Mouse (Mus musculus): ENCODE data around the gene Prpf6. TPM values are rescaled to one million over a fixed set of nuclear protein-coding genes. Genes with fewer than 3 reads are reported as not detected.
A peak's percentile ranks its signal among the peaks of the same experiment; 100 is the strongest.

Prpf6 gene
- polyA plus RNA-seq, 1 experiment from 2014 or later: 70.5 TPM

DNA sequence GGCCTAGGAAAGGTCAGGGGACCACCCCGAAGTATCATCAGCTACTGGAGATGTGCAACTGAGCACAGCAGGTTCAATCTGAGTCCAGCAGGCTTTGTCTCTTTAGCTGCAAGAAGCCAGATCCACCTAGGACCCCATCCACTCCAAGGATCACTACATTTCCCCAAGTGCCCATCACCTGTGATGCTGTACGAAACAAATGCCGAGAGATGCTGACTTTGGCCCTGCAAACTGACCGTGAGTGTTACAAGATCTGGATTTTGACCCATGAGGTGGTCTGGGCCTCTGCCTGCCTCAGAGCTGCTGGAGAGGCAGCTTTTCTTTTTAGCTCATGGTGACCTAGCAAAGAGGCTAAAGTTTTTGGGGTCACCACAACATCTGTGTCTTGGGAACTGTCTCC, 94.0 kb downstream of the Prpf6 start:
- Histone ChIP-seq H3K9me3 (no peaks in the 10 kb centered on the region), H3K36me3 (peaks cover 62% of the 10 kb centered on the region), H3K4me3 (no peak overlapping the region), H3K9ac (no peak overlapping the region), H3K27ac (no peak overlapping the region), H3K4me2 (replicated peaks) (no peak overlapping the region), H3K4me1 (peaks cover 8% of the 10 kb centered on the region), H3K27me3 (no peaks in the 10 kb centered on the region)
- 94% methylated on average over 4 of the region's 4 CpGs for WGBS
- no peak for ATAC-seq (ENCODE audit: low FRiP score, low read depth)

DNA sequence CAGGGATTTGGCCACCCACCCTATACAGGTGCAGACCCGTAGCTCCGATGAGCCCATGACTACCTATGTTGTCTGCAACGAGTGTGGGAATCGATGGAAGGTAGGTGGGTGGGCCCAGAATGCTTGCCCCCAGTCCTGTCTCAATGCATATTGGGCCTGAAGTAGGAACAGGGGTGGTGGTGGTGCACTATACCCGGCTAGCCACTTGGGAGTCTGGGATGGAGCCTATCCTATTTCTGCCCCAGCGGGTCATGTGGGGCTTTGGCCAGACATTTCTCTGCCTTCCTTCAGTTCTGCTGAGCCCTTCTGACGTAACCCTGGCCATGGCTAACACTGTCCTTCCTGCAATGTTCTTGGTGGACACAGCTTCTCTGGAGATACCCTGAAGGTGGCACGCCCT, 95.9 kb downstream of the Prpf6 start:
- Histone ChIP-seq H3K27me3 (no peaks in the 10 kb centered on the region), H3K9me3 (no peaks in the 10 kb centered on the region), H3K4me3 (no peak overlapping the region), H3K9ac (no peak overlapping the region), H3K36me3 (peaks cover 72% of the 10 kb centered on the region), H3K27ac (no peak overlapping the region), H3K4me2 (replicated peaks) (no peak overlapping the region), H3K4me1 (peaks cover 12% of the 10 kb centered on the region)
- 93% methylated on average over 8 of the region's 8 CpGs for WGBS
- ATAC-seq (ENCODE audit: low FRiP score, low read depth): no peak

DNA sequence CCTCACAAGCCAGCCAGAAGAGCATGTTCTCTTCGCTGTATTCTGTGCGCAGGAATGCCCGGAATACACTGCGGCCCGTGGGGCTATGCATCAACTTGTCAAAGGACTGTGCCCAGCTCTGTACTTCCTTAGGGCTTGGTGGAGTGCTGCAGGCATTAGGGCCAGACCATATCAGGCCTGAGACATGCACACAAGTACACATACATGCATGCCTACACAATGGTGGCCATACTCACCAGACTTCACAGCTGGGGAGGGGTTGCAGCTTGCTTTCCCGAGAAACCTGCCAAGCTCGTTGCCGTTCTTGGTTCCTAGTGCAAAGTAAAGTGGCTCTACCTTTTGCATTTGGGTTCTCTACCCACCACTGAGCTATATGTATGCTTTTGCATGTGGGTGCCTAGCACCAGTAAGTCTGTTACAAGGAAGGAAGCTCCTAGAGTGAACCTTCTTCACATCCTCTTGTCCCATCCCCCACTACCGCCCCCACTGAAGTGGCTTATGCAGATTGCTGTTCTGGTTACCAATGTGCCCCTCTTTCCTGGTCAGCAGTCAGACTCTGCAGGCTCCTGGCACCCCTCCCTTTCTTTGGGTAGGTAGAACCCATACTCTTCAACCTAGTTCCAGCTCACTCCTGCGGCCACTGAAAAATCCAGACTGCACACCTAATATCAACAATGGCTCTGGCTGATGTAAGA, 97.9 kb downstream of the Prpf6 start:
- Histone ChIP-seq H3K27ac (no peak overlapping the region), H3K4me3 (no peak overlapping the region), H3K4me2 (replicated peaks) (no peak overlapping the region), H3K9me3 (no peaks in the 10 kb centered on the region), H3K36me3 (peaks cover 69% of the 10 kb centered on the region), H3K4me1 (peaks cover 24% of the 10 kb centered on the region), H3K27me3 (no peaks in the 10 kb centered on the region), H3K9ac (no peak overlapping the region)
- 88% methylated on average over 10 of the region's 10 CpGs for WGBS
- no peak for ATAC-seq (ENCODE audit: low FRiP score, low read depth)

DNA sequence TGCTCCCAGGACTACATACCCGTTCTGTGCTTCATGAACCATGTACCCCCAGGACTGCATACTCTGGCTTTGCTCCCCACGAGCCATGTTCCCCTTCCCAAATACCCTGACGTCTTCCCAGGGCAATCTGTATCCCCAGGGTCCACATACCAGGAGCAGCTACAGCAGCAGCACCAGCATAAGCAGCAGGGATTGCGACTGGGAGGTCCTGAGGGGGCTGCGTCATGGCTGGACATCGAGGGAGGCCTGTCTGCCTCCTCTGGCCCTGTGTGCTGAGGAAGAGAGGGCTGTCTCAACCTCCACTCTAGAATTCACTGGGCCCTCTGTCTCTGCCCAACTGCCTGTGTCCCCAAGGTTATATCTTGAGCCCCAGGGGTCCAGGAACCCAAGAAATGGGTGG, 99.4 kb downstream of the Prpf6 start:
- no peak overlapping the region for H3K27ac ChIP-seq
- 0 out of 2 replicates have a peak, but pooled peaks cover 9% of the 10 kb centered on the region for H3K27me3 ChIP-seq
- peaks cover 56% of the 10 kb centered on the region for H3K36me3 ChIP-seq
- no peak overlapping the region for H3K4me2 ChIP-seq (replicated peaks)
- peak overlapping the region; percentile 31; the same call in 1 of the 2 replicates for H3K9ac ChIP-seq
- no peak for ATAC-seq (ENCODE audit: low FRiP score, low read depth)
- H3K4me3 ChIP-seq: no peak overlapping the region
- H3K9me3 ChIP-seq: no peaks in the 10 kb centered on the region
- WGBS: 90% methylated on average over 6 of the region's 6 CpGs
- H3K4me1 ChIP-seq: peaks cover 26% of the 10 kb centered on the region

DNA sequence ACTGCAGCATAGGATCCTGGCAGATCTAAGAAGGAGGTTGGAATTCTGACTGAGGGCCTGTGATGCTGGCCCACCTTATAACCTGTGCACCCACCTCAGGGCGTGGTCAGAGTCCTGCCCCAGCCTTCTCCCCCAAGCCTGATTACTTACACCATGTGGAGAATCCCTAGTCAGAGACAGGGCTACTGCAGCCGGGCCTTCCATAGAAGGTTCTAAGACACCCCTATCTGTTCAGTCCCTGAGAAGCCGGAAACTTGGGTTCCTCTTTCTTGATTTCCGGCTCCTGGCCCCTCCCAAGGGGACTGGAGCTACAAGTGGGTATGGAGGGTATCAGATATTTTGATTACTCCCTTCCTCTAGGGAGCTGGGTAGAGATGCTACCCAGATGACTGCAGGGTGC, 99.9 kb downstream of the Prpf6 start:
- peak overlapping the region; percentile 80; the same call in 1 of the 2 replicates for H3K9ac ChIP-seq
- no peak overlapping the region for H3K4me3 ChIP-seq
- no peaks in the 10 kb centered on the region for H3K9me3 ChIP-seq
- 0 out of 2 replicates have a peak, but pooled peaks cover 9% of the 10 kb centered on the region for H3K27me3 ChIP-seq
- H3K4me2 ChIP-seq (replicated peaks): no peak overlapping the region
- H3K36me3 ChIP-seq: peaks cover 51% of the 10 kb centered on the region
- H3K4me1 ChIP-seq: peaks cover 26% of the 10 kb centered on the region
- 87% methylated on average over 4 of the region's 4 CpGs for WGBS
- no peak overlapping the region for H3K27ac ChIP-seq
- ATAC-seq (ENCODE audit: low FRiP score, low read depth): no peak

- WGBS: 93% methylated on average over 3 of the region's 3 CpGs
- no peaks in the 10 kb centered on the region for H3K9me3 ChIP-seq
- peaks cover 44% of the 10 kb centered on the region for H3K36me3 ChIP-seq
- H3K4me1 ChIP-seq: peaks cover 26% of the 10 kb centered on the region
- ATAC-seq (ENCODE audit: low FRiP score, low read depth): no peak
- H3K27ac ChIP-seq: no peak overlapping the region
- peak overlapping the region; percentile 80 for H3K9ac ChIP-seq
- H3K4me2 ChIP-seq (replicated peaks): peak overlapping the region; percentile 85
- 0 out of 2 replicates have a peak, but pooled peaks cover 10% of the 10 kb centered on the region for H3K27me3 ChIP-seq
- H3K4me3 ChIP-seq: peak overlapping the region; percentile 74
Measured at GRCm38 (mm10) chr2:181692304-181692703, 100.6 kb downstream of the Prpf6 start.

- Histone ChIP-seq H3K9ac (peak within 1 kb of the TSS; percentile 80), H3K36me3 (peaks cover 31% of the 10 kb centered on the region), H3K4me1 (peaks cover 26% of the 10 kb centered on the region), H3K27ac (peak within 1 kb of the TSS; percentile 58; the same call in 1 of the 2 replicates), H3K4me3 (peak within 1 kb of the TSS; percentile 74), H3K4me2 (replicated peaks) (peak within 1 kb of the TSS; percentile 85), H3K27me3 (0 out of 2 replicates have a peak, but pooled peaks cover 13% of the 10 kb centered on the region), H3K9me3 (no peaks in the 10 kb centered on the region)
- under 1% methylated on average over 75 of the region's 75 CpGs for WGBS
- peak; percentile 88 for ATAC-seq (ENCODE audit: low FRiP score, low read depth)
Measured at GRCm38 (mm10) chr2:181693339-181694280, 101.9 kb downstream of the Prpf6 start, which contains the start of gene Rgs19. Gene Rgs19 (minus strand): TSS chr2:181693977.

GRCm38 (mm10) chr2:181694581-181694980, 102.9 kb downstream of the Prpf6 start:
- WGBS: 91% methylated on average over 3 of the region's 3 CpGs
- peaks cover 26% of the 10 kb centered on the region for H3K4me1 ChIP-seq
- peak overlapping the region; percentile 85 for H3K4me2 ChIP-seq (replicated peaks)
- peak overlapping the region; percentile 80; the same call in 1 of the 2 replicates for H3K9ac ChIP-seq
- H3K27ac ChIP-seq: no peak overlapping the region
- peak overlapping the region; percentile 74 for H3K4me3 ChIP-seq
- H3K27me3 ChIP-seq: 0 out of 2 replicates have a peak, but pooled peaks cover 13% of the 10 kb centered on the region
- peaks cover 21% of the 10 kb centered on the region for H3K36me3 ChIP-seq
- ATAC-seq (ENCODE audit: low FRiP score, low read depth): no peak
- no peaks in the 10 kb centered on the region for H3K9me3 ChIP-seq

- Histone ChIP-seq H3K9ac (no peak overlapping the region), H3K27ac (no peak overlapping the region), H3K9me3 (no peaks in the 10 kb centered on the region), H3K4me3 (no peak overlapping the region), H3K4me1 (peaks cover 26% of the 10 kb centered on the region), H3K27me3 (0 out of 2 replicates have a peak, but pooled peaks cover 13% of the 10 kb centered on the region), H3K4me2 (replicated peaks) (no peak overlapping the region), H3K36me3 (0 out of 2 replicates have a peak, but pooled peaks cover 9% of the 10 kb centered on the region)
- WGBS: 90% methylated on average over 1 of the region's 1 CpGs
- ATAC-seq (ENCODE audit: low FRiP score, low read depth): no peak
Measured at GRCm38 (mm10) chr2:181695776-181696175, 104.1 kb downstream of the Prpf6 start.

DNA sequence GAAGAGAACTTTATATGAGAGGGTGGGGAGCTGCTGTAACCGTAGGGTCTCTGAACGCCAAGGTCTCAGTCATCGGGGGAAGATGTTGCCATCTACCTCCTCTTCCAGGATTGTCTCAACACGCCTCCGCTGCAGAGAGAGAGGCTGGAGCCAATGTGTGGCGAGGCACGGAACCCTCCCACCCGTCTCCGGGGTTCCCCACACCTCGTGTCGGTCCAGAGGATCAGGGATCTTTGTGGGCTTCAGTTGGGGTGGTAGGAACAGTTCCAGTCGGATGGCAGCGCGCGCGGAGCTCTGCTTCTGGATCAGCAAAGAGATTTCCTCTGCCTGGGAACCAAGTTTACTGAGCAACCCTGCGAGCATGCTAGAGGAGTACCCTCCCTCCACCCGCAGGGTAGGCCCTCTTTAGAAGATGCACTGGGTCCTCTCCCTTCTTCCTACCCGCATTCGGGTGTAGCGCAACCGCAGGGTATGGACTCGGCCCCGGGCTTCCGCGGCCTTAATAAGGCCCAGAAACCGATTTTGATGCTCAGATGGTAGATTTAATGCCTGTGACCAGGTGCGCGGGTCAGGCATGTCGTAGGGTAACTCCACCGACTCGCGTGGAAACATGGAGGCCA, 105.2 kb downstream of the Prpf6 start:
- H3K36me3 ChIP-seq: 0 out of 2 replicates have a peak, but pooled peaks cover under 1% of the 10 kb centered on the region
- H3K4me2 ChIP-seq (replicated peaks): no peak overlapping the region
- H3K4me3 ChIP-seq: no peak overlapping the region
- 0 out of 2 replicates have a peak, but pooled peaks cover 13% of the 10 kb centered on the region for H3K27me3 ChIP-seq
- no peak overlapping the region for H3K9ac ChIP-seq
- no peaks in the 10 kb centered on the region for H3K9me3 ChIP-seq
- 71% methylated on average over 33 of the region's 33 CpGs for WGBS
- no peak for ATAC-seq (ENCODE audit: low FRiP score, low read depth)
- H3K4me1 ChIP-seq: peaks cover 21% of the 10 kb centered on the region
- H3K27ac ChIP-seq: no peak overlapping the region

DNA sequence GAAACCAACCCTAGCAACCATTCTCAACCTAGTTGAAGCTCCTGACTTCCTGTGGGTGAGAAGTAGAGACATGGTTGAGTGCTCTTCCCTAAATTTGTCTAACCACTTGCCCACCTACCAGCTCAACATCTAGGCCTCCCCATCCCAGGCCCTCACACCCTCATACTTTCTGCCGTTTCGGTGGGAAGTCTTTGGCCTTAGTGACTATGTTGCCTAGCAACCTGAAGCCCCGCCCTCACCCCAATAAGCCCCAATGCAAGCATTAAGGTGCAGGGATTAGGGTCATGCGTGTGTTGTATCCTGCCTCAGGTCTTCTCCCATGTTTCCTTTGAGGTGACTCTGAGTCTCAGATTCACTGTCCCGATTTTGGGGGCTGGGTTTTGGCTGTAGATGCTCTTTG, 106.6 kb downstream of the Prpf6 start, which contains the start of gene Lkaaear1:
Gene Lkaaear1 (minus strand): TSS at position 202 of the 400 bp plus-strand sequence.
- no peak within 1 kb of the TSS for H3K4me3 ChIP-seq
- 53% methylated on average over 5 of the region's 5 CpGs for WGBS
- H3K9me3 ChIP-seq: no peaks in the 10 kb centered on the region
- ATAC-seq (ENCODE audit: low FRiP score, low read depth): no peak
- peaks cover 8% of the 10 kb centered on the region for H3K4me1 ChIP-seq
- no peak within 1 kb of the TSS for H3K27ac ChIP-seq
- H3K36me3 ChIP-seq: no peaks in the 10 kb centered on the region
- H3K27me3 ChIP-seq: 0 out of 2 replicates have a peak, but pooled peaks cover 13% of the 10 kb centered on the region
- no peak within 1 kb of the TSS for H3K9ac ChIP-seq
- H3K4me2 ChIP-seq (replicated peaks): no peak within 1 kb of the TSS

Measured in limb, embryonic 13.5 days (tissue).